Mouse (Mus musculus) brain, adult 2 months (tissue): ENCODE measurements around the gene Itk.

ENCODE experiments used
- DNase-seq: peaks from one replicate; pipeline ENCODE4 v3.0.0; 2011; ENCODE audit warnings: low read depth, low spot score

Itk gene

GRCm38 (mm10) chr11:46360991-46361665 lies 28.2 kb downstream of the Itk start:
- no peak for DNase-seq

GRCm38 (mm10) chr11:46358369-46358768 lies 30.9 kb downstream of the Itk start:
- DNase-seq = no peak

GRCm38 (mm10) chr11:46349681-46350410 lies 39.5 kb downstream of the Itk start:
- no peak for DNase-seq

- no peak for DNase-seq
Measured at GRCm38 (mm10) chr11:46348416-46348815, 40.9 kb downstream of the Itk start.

- DNase-seq = no peak
Measured at GRCm38 (mm10) chr11:46347756-46348155, 41.6 kb downstream of the Itk start.

GRCm38 (mm10) chr11:46343886-46344546 lies 45.3 kb downstream of the Itk start:
- no peak for DNase-seq

- no peak for DNase-seq
Measured at GRCm38 (mm10) chr11:46341960-46342359, 47.4 kb downstream of the Itk start.

- DNase-seq = no peak
Measured at GRCm38 (mm10) chr11:46336020-46336419, 53.3 kb downstream of the Itk start.

GRCm38 (mm10) chr11:46332217-46332616 lies 57.1 kb downstream of the Itk start:
- DNase-seq = peak; percentile 17

- DNase-seq = no peak
Measured at GRCm38 (mm10) chr11:46326271-46327015, 62.9 kb downstream of the Itk start.

- DNase-seq = no peak
Measured at GRCm38 (mm10) chr11:46321559-46321958, 67.8 kb downstream of the Itk start.

GRCm38 (mm10) chr11:46314534-46314933 lies 74.8 kb downstream of the Itk start:
- peak; percentile 66 for DNase-seq

- DNase-seq = peak; percentile 89
Measured at GRCm38 (mm10) chr11:46313851-46314250, 75.5 kb downstream of the Itk start.

- DNase-seq = no peak
Measured at GRCm38 (mm10) chr11:46312523-46313035, 76.7 kb downstream of the Itk start, which contains the start of gene Cyfip2. Cyfip2 (minus strand) TSS chr11:46312859.

GRCm38 (mm10) chr11:46311703-46312522 lies 77.4 kb downstream of the Itk start:
- peak; percentile 78 for DNase-seq

GRCm38 (mm10) chr11:46311181-46311702 lies 78.1 kb downstream of the Itk start:
- peak; percentile 75 for DNase-seq

GRCm38 (mm10) chr11:46310647-46311063 lies 78.7 kb downstream of the Itk start:
- DNase-seq = peak; percentile 90

- peak; percentile 85 for DNase-seq
Measured at GRCm38 (mm10) chr11:46309808-46310555, 79.3 kb downstream of the Itk start.

- peak; percentile 78 for DNase-seq
Measured at GRCm38 (mm10) chr11:46309111-46309741, 80.1 kb downstream of the Itk start.
